Mouse (Mus musculus) bone marrow macrophage, adult 2 months (primary cell): ENCODE measurements around the gene Tmem274.

Source experiments
- CTCF ChIP-seq: IDR thresholded peaks from 2 replicates; pipeline ENCODE4 v1.5.1; 2012; ENCODE audit warnings: low read depth, mild to moderate bottlenecking, low read length, moderate library complexity
- POLR2A ChIP-seq: IDR thresholded peaks from 2 replicates; pipeline ENCODE4 v1.6.1; 2012; ENCODE audit warnings: mild to moderate bottlenecking, low read depth, low read length, borderline replicate concordance

GRCm38 (mm10) chr4:149512072-149512471 lies 34.9 kb downstream of the Tmem274 start:
- no peak for TF ChIP-seq CTCF
- TF ChIP-seq POLR2A: no peak
